Mouse (Mus musculus): ENCODE data around the gene Srr. TPM values are rescaled to one million over a fixed set of nuclear protein-coding genes. Genes with fewer than 3 reads are reported as not detected.

Srr gene
- polyA plus RNA-seq, 1 experiment: 2.9 TPM

GRCm38 (mm10) chr11:74895980-74896900 is 29.5 kb downstream of the Srr start:
- peak overlapping the region; percentile 80 for H3ac ChIP-seq (ENCODE audit: control insufficient read depth, insufficient read length, low read depth)
- peaks cover 24% of the 10 kb centered on the region for H3K36me3 ChIP-seq (ENCODE audit: control insufficient read depth, insufficient read depth)
- no peaks in the 10 kb centered on the region for H3K27me3 ChIP-seq (ENCODE audit: control insufficient read depth, insufficient read depth, insufficient read length)
- TF ChIP-seq MAX (IDR thresholded peaks at IDR 0.05) (no peak), CEBPB (IDR thresholded peaks at IDR 0.05; ENCODE audit: low read depth) (peak; percentile 52), CTCF (IDR thresholded peaks at IDR 0.05; ENCODE audit: control insufficient read depth, insufficient read depth, insufficient read length) (peak; percentile 32)
- H3K79me3 ChIP-seq (ENCODE audit: low read depth): peaks cover 36% of the 10 kb centered on the region
- H3K79me2 ChIP-seq (ENCODE audit: control insufficient read depth, insufficient read depth): peaks cover 42% of the 10 kb centered on the region
- peak overlapping the region; percentile 100 for H3K4me3 ChIP-seq (ENCODE audit: insufficient read depth, poor library complexity, severe bottlenecking)

- Histone ChIP-seq H3K27me3 (ENCODE audit: control insufficient read depth, insufficient read depth, insufficient read length) (no peaks in the 10 kb centered on the region), H3K79me2 (ENCODE audit: control insufficient read depth, insufficient read depth) (peaks cover 26% of the 10 kb centered on the region), H3K4me3 (ENCODE audit: insufficient read depth, poor library complexity, severe bottlenecking) (no peak overlapping the region), H3ac (ENCODE audit: control insufficient read depth, insufficient read length, low read depth) (no peak overlapping the region), H3K36me3 (ENCODE audit: control insufficient read depth, insufficient read depth) (peaks cover 8% of the 10 kb centered on the region), H3K79me3 (ENCODE audit: low read depth) (peaks cover 20% of the 10 kb centered on the region)
- TF ChIP-seq USF1 (IDR thresholded peaks at IDR 0.05; ENCODE audit: low read depth) (no peak), MYOG (IDR thresholded peaks at IDR 0.05; ENCODE audit: control insufficient read depth, extremely low read depth, insufficient read length) (no peak)
These were observed 31.1 kb downstream of the Srr start for GRCm38 (mm10) chr11:74894619-74895018.

- Histone ChIP-seq H3K79me3 (ENCODE audit: low read depth) (peaks cover 3% of the 10 kb centered on the region), H3ac (ENCODE audit: control insufficient read depth, insufficient read length, low read depth) (no peak overlapping the region), H3K27me3 (ENCODE audit: control insufficient read depth, insufficient read depth, insufficient read length) (no peaks in the 10 kb centered on the region), H3K36me3 (ENCODE audit: control insufficient read depth, insufficient read depth) (peaks cover 5% of the 10 kb centered on the region), H3K79me2 (ENCODE audit: control insufficient read depth, insufficient read depth) (no peaks in the 10 kb centered on the region), H3K4me3 (ENCODE audit: insufficient read depth, poor library complexity, severe bottlenecking) (no peak overlapping the region)
- TF ChIP-seq USF1 (IDR thresholded peaks at IDR 0.05; ENCODE audit: low read depth) (no peak), FOSL1 (IDR thresholded peaks at IDR 0.05; ENCODE audit: insufficient read depth, low read length, poor library complexity, severe bottlenecking) (no peak), CEBPB (IDR thresholded peaks at IDR 0.05; ENCODE audit: low read depth) (no peak), MYOD1 (IDR thresholded peaks at IDR 0.05; ENCODE audit: control insufficient read depth, insufficient read length, low read depth) (no peak), MYOG (IDR thresholded peaks at IDR 0.05; ENCODE audit: control insufficient read depth, extremely low read depth, insufficient read length) (no peak), MAX (IDR thresholded peaks at IDR 0.05) (no peak), CTCF (IDR thresholded peaks at IDR 0.05; ENCODE audit: control insufficient read depth, insufficient read depth, insufficient read length) (no peak)
These were observed 42.6 kb downstream of the Srr start for GRCm38 (mm10) chr11:74883098-74883497.

GRCm38 (mm10) chr11:74881979-74882378 is 43.8 kb downstream of the Srr start:
- Histone ChIP-seq H3K79me3 (ENCODE audit: low read depth) (peaks cover 3% of the 10 kb centered on the region), H3K27me3 (ENCODE audit: control insufficient read depth, insufficient read depth, insufficient read length) (no peaks in the 10 kb centered on the region), H3K79me2 (ENCODE audit: control insufficient read depth, insufficient read depth) (no peaks in the 10 kb centered on the region)

GRCm38 (mm10) chr11:74880999-74881398 is 44.7 kb downstream of the Srr start:
- H3K27me3 ChIP-seq (ENCODE audit: control insufficient read depth, insufficient read depth, insufficient read length): no peaks in the 10 kb centered on the region
- no peak overlapping the region for H3ac ChIP-seq (ENCODE audit: control insufficient read depth, insufficient read length, low read depth)
- H3K79me3 ChIP-seq (ENCODE audit: low read depth): peaks cover 3% of the 10 kb centered on the region
- TF ChIP-seq FOSL1 (IDR thresholded peaks at IDR 0.05; ENCODE audit: insufficient read depth, low read length, poor library complexity, severe bottlenecking) (no peak), CTCF (IDR thresholded peaks at IDR 0.05; ENCODE audit: control insufficient read depth, insufficient read depth, insufficient read length) (no peak), MAX (IDR thresholded peaks at IDR 0.05) (no peak), MYOD1 (IDR thresholded peaks at IDR 0.05; ENCODE audit: control insufficient read depth, insufficient read length, low read depth) (no peak), MYOG (IDR thresholded peaks at IDR 0.05; ENCODE audit: control insufficient read depth, extremely low read depth, insufficient read length) (no peak), CEBPB (IDR thresholded peaks at IDR 0.05; ENCODE audit: low read depth) (no peak), USF1 (IDR thresholded peaks at IDR 0.05; ENCODE audit: low read depth) (no peak)
- H3K4me3 ChIP-seq (ENCODE audit: insufficient read depth, poor library complexity, severe bottlenecking): no peak overlapping the region
- peaks cover 5% of the 10 kb centered on the region for H3K36me3 ChIP-seq (ENCODE audit: control insufficient read depth, insufficient read depth)
- peaks cover 4% of the 10 kb centered on the region for H3K79me2 ChIP-seq (ENCODE audit: control insufficient read depth, insufficient read depth)

More at GRCm38 (mm10) chr11:74881979-74882378, 43.8 kb downstream of the Srr start:
- peaks cover 5% of the 10 kb centered on the region for H3K36me3 ChIP-seq (ENCODE audit: control insufficient read depth, insufficient read depth)
- TF ChIP-seq USF1 (IDR thresholded peaks at IDR 0.05; ENCODE audit: low read depth): no peak
- TF ChIP-seq MYOD1 (IDR thresholded peaks at IDR 0.05; ENCODE audit: control insufficient read depth, insufficient read length, low read depth): no peak
- H3K4me3 ChIP-seq (ENCODE audit: insufficient read depth, poor library complexity, severe bottlenecking): no peak overlapping the region
- H3ac ChIP-seq (ENCODE audit: control insufficient read depth, insufficient read length, low read depth): no peak overlapping the region

- no peak overlapping the region for H3K4me3 ChIP-seq (ENCODE audit: insufficient read depth, poor library complexity, severe bottlenecking)
- no peak overlapping the region for H3ac ChIP-seq (ENCODE audit: control insufficient read depth, insufficient read length, low read depth)
- no peaks in the 10 kb centered on the region for H3K27me3 ChIP-seq (ENCODE audit: control insufficient read depth, insufficient read depth, insufficient read length)
- H3K79me2 ChIP-seq (ENCODE audit: control insufficient read depth, insufficient read depth): peaks cover 5% of the 10 kb centered on the region
- TF ChIP-seq MAX (IDR thresholded peaks at IDR 0.05): no peak
- no peak for TF ChIP-seq MYOD1 (IDR thresholded peaks at IDR 0.05; ENCODE audit: control insufficient read depth, insufficient read length, low read depth)
- TF ChIP-seq FOSL1 (IDR thresholded peaks at IDR 0.05; ENCODE audit: insufficient read depth, low read length, poor library complexity, severe bottlenecking): no peak
- TF ChIP-seq MYOG (IDR thresholded peaks at IDR 0.05; ENCODE audit: control insufficient read depth, extremely low read depth, insufficient read length): no peak
- no peak for TF ChIP-seq CEBPB (IDR thresholded peaks at IDR 0.05; ENCODE audit: low read depth)
- peaks cover 3% of the 10 kb centered on the region for H3K79me3 ChIP-seq (ENCODE audit: low read depth)
- H3K36me3 ChIP-seq (ENCODE audit: control insufficient read depth, insufficient read depth): no peaks in the 10 kb centered on the region
These were observed 48.9 kb downstream of the Srr start for GRCm38 (mm10) chr11:74876801-74877200.

Measured in C2C12 (cell line).